Mouse (Mus musculus) thymus, adult 2 months (tissue): ENCODE results near the gene Zfp609.

Source experiments
- CTCF ChIP-seq: fragments of 200-500 bp; IDR thresholded peaks from 2 replicates; pipeline ENCODE4 v1.5.1; 2012; ENCODE audit warnings: mild to moderate bottlenecking, control low read depth, low read length, moderate library complexity, borderline replicate concordance; ENCODE audit not compliant: control insufficient read depth, poor library complexity, insufficient read depth; ENCODE audit errors: extremely low read depth
- POLR2A ChIP-seq: fragments of 200-500 bp; IDR thresholded peaks from 2 replicates; pipeline ENCODE4 v1.6.1; 2012; ENCODE audit warnings: mild to moderate bottlenecking, low read length, control low read depth, moderate library complexity; ENCODE audit not compliant: control insufficient read depth, poor library complexity, insufficient read depth; ENCODE audit errors: extremely low read depth

- TF ChIP-seq POLR2A (no peak), CTCF (no peak)
These were observed 142.7 kb downstream of the Zfp609 start for GRCm38 (mm10) chr9:65684704-65685103.
